Mouse (Mus musculus): ENCODE measurements around the gene B3gnt6.

B3gnt6 gene

GRCm38 (mm10) chr7:98177566-98177928, 21.7 kb downstream of the B3gnt6 start:
- intact Hi-C loops (cut with DNase I): no loop called here

GRCm38 (mm10) chr7:98177071-98177485, 22.2 kb downstream of the B3gnt6 start:
- intact Hi-C loops (cut with DNase I): no loop called here

GRCm38 (mm10) chr7:98176322-98177070, 22.8 kb downstream of the B3gnt6 start:
- intact Hi-C loops (cut with DNase I): no loop called here

- intact Hi-C loops (cut with DNase I): no loop called here
Observed at GRCm38 (mm10) chr7:98174883-98175755, 24.2 kb downstream of the B3gnt6 start.

GRCm38 (mm10) chr7:98173408-98173807, 25.9 kb downstream of the B3gnt6 start:
- intact Hi-C loops (cut with DNase I): no loop called here

GRCm38 (mm10) chr7:98172661-98173060, 26.6 kb downstream of the B3gnt6 start:
- intact Hi-C loops (cut with DNase I): no loop called here

GRCm38 (mm10) chr7:98171141-98172073, 27.9 kb downstream of the B3gnt6 start:
- intact Hi-C loops (cut with DNase I): no loop called here

- intact Hi-C loops (cut with DNase I): no loop called here
Observed at GRCm38 (mm10) chr7:98164999-98165528, 34.2 kb downstream of the B3gnt6 start.

GRCm38 (mm10) chr7:98164382-98164998, 34.8 kb downstream of the B3gnt6 start:
- intact Hi-C loops (cut with DNase I): no loop called here

GRCm38 (mm10) chr7:98163700-98164099, 35.6 kb downstream of the B3gnt6 start:
- intact Hi-C loops (cut with DNase I): no loop called here

GRCm38 (mm10) chr7:98162239-98162638, 37.0 kb downstream of the B3gnt6 start:
- intact Hi-C loops (cut with DNase I): no loop called here

- intact Hi-C loops (cut with DNase I): no loop called here
Observed at GRCm38 (mm10) chr7:98160041-98160740, 39.1 kb downstream of the B3gnt6 start.

- intact Hi-C loops (cut with DNase I): loop anchor here (5.0 kb wide), 1 partner anchor 34 kb away; no protein-coding TSS in a partner anchor
Observed at GRCm38 (mm10) chr7:98158481-98158880, 40.8 kb downstream of the B3gnt6 start.

- intact Hi-C loops (cut with DNase I): loop anchor here (5.0 kb wide), 1 partner anchor 35 kb away; no protein-coding TSS in a partner anchor
Observed at GRCm38 (mm10) chr7:98157636-98158332, 41.5 kb downstream of the B3gnt6 start.

GRCm38 (mm10) chr7:98156280-98156665, 43.0 kb downstream of the B3gnt6 start:
- intact Hi-C loops (cut with DNase I): loop anchor here (5.0 kb wide), 1 partner anchor 36 kb away; no protein-coding TSS in a partner anchor

- intact Hi-C loops (cut with DNase I): loop anchor here (5.0 kb wide), 1 partner anchor 37 kb away; no protein-coding TSS in a partner anchor
Observed at GRCm38 (mm10) chr7:98155546-98156279, 43.6 kb downstream of the B3gnt6 start.

GRCm38 (mm10) chr7:98153892-98154291, 45.4 kb downstream of the B3gnt6 start:
- intact Hi-C loops (cut with DNase I): loop anchor here (5.0 kb wide), 2 partner anchors 52 to 188 kb away; no protein-coding TSS in a partner anchor

- intact Hi-C loops (cut with DNase I): loop anchor here (5.0 kb wide), 2 partner anchors 51 to 189 kb away; no protein-coding TSS in a partner anchor
Observed at GRCm38 (mm10) chr7:98153345-98153744, 45.9 kb downstream of the B3gnt6 start.

Data from adrenal gland (tissue).